Mouse (Mus musculus) heart, embryonic 15.5 days (tissue): Measurements from ENCODE around the gene Olfr822. TPM values are rescaled to one million over a fixed set of nuclear protein-coding genes. Genes with fewer than 3 reads are reported as not detected.
"Not testable (repeated sequence)": the region's sequence is repeated elsewhere in the genome, so short reads cannot be mapped to it uniquely, and the experiment has no call there.

ENCODE experiments used
- ATAC-seq: fragments of 200-750 bp; cut with Nextera tagmentation; replicated peaks from 2 replicates; pipeline ENCODE4 v1.8.0; 2017; ENCODE audit warnings: low read depth, moderate TSS enrichment; ENCODE audit not compliant: insufficient number of reproducible peaks, insufficient read depth, low FRiP score
- H3K27ac ChIP-seq: fragments of 300-500 bp; sonication (generic); 2 replicates; pipeline ENCODE4 v1.5.1; 2015; ENCODE audit warnings: mild to moderate bottlenecking, inconsistent platforms
- H3K27me3 ChIP-seq: fragments of 300-500 bp; sonication (generic); 2 replicates; pipeline ENCODE4 v1.6.1; 2015; ENCODE audit warnings: inconsistent platforms
- H3K36me3 ChIP-seq: fragments of 300-500 bp; sonication (generic); 2 replicates; pipeline ENCODE4 v1.6.1; 2015; ENCODE audit warnings: mild to moderate bottlenecking, inconsistent platforms
- H3K4me1 ChIP-seq: fragments of 300-500 bp; sonication (generic); replicated peaks from 2 replicates; pipeline ENCODE4 v1.6.1; 2015; ENCODE audit warnings: inconsistent platforms
- H3K4me2 ChIP-seq: fragments of 300-500 bp; sonication (generic); 2 replicates; pipeline ENCODE4 v1.6.1; 2015; ENCODE audit warnings: inconsistent platforms, mild to moderate bottlenecking, moderate library complexity
- H3K4me3 ChIP-seq: fragments of 300-500 bp; sonication (generic); 2 replicates; pipeline ENCODE4 v1.5.1; 2015; ENCODE audit warnings: mild to moderate bottlenecking, inconsistent platforms
- H3K9ac ChIP-seq: fragments of 300-500 bp; sonication (generic); 2 replicates; pipeline ENCODE4 v1.6.1; 2015; ENCODE audit warnings: mild to moderate bottlenecking, inconsistent platforms
- H3K9me3 ChIP-seq: fragments of 300-500 bp; sonication (generic); replicated peaks from 2 replicates; pipeline ENCODE4 v1.6.1; 2016; ENCODE audit warnings: inconsistent platforms
- WGBS: fragments of 180-500 bp; shearing (Covaris S2); methylation state at CpG from one replicate; pipeline ENCODE4 v1.1.7; 2015; ENCODE audit warnings: mixed read lengths; 5-methylcytosine and 5-hydroxymethylcytosine counted together
- polyA plus RNA-seq: library from polyadenylated mRNA; unstranded; fragments of >200 nt; fragmentation: Nextera tagmentation; extraction: Ambion mirVana; gene quantifications from 2 replicates; pipeline ENCODE4 v1.2.1, GENCODE M21; 2015

The Olfr822 gene
- polyA plus RNA-seq = not detected in 2 replicates

GRCm38 (mm10) chr10:130070910-130071309 lies at the start of gene Olfr822:
Gene Olfr822 (plus strand): TSS chr10:130071210.
- ATAC-seq = no peak
- no peaks in the 10 kb centered on the region for H3K4me1 ChIP-seq
- H3K9me3 ChIP-seq = no peaks in the 10 kb centered on the region
- H3K4me2 ChIP-seq = no peak within 1 kb of the TSS
- H3K27ac ChIP-seq = no peak within 1 kb of the TSS
- H3K27me3 ChIP-seq = no peaks in the 10 kb centered on the region
- no peak within 1 kb of the TSS for H3K4me3 ChIP-seq
- no peaks in the 10 kb centered on the region for H3K36me3 ChIP-seq
- no peak within 1 kb of the TSS for H3K9ac ChIP-seq

DNA sequence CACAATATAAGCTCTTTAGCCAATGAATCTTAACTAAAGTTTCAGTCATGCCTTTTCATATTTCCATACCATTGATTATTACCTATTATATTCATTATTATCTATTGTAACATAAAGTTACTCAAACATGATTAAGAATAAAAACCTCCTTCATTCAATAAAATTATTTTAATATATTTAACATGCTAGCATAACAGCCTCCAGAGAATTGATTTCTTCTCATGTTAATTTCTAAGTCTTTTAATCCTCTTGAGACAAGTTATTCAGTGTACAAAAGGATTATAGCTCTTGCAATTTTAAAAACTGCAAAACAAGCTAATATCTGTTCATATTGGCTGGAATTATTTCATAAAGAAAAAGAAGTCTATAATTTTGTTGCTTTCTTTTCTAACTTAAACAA lies 41.0 kb upstream of the Olfr822 start, which contains the start of gene Olfr821:
Gene Olfr821 (plus strand): TSS at position 301 of the 400 bp plus-strand sequence.
- no peak for ATAC-seq

GRCm38 (mm10) chr10:130037096-130037495 lies 33.9 kb upstream of the Olfr822 start:
- 62% methylated on average over 6 of the region's 6 CpGs for WGBS

More for the DNA sequence above, 41.0 kb upstream of the Olfr822 start, which contains the start of gene Olfr821:
- H3K9me3 ChIP-seq = no peaks in the 10 kb centered on the region
- H3K4me3 ChIP-seq = no peak within 1 kb of the TSS
- no peak within 1 kb of the TSS for H3K9ac ChIP-seq
- no peaks in the 10 kb centered on the region for H3K36me3 ChIP-seq
- H3K4me2 ChIP-seq = no peak within 1 kb of the TSS
- no peaks in the 10 kb centered on the region for H3K4me1 ChIP-seq
- no peak within 1 kb of the TSS for H3K27ac ChIP-seq
- H3K27me3 ChIP-seq = no peaks in the 10 kb centered on the region

GRCm38 (mm10) chr10:130092838-130093440 lies 21.9 kb downstream of the Olfr822 start:
- Histone ChIP-seq H3K9ac (no peak overlapping the region), H3K4me1 (no peaks in the 10 kb centered on the region), H3K4me2 (no peak overlapping the region), H3K27ac (no peak overlapping the region), H3K36me3 (no peaks in the 10 kb centered on the region), H3K4me3 (no peak overlapping the region), H3K9me3 (no peaks in the 10 kb centered on the region), H3K27me3 (no peaks in the 10 kb centered on the region)
- ATAC-seq = no peak
- WGBS = 12% methylated on average over 5 of the region's 5 CpGs

More at GRCm38 (mm10) chr10:130037096-130037495, 33.9 kb upstream of the Olfr822 start:
- H3K27me3 ChIP-seq = no peaks in the 10 kb centered on the region
- no peaks in the 10 kb centered on the region for H3K4me1 ChIP-seq
- no peak overlapping the region for H3K27ac ChIP-seq
- H3K9ac ChIP-seq = no peak overlapping the region
- H3K4me2 ChIP-seq = no peak overlapping the region
- no peaks in the 10 kb centered on the region for H3K9me3 ChIP-seq
- ATAC-seq = no peak
- no peak overlapping the region for H3K4me3 ChIP-seq
- H3K36me3 ChIP-seq = no peaks in the 10 kb centered on the region

DNA sequence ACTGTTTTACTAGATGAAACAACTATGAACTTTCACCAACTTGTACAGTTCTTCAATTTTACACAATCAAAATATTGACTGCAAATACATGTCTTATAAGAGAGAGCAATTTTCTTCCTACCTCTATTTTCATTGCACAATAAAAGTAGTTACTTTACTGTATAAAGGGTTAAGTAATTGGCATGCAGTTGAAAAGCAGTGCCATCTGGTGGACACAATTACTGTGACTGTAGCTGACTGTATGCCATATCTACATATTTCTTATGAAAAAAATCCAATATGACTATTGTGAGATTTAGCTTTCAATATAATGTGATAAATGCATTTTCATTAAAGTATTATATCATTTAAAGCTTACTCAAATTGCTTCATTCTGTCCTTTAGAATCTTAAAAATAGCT lies 25.1 kb downstream of the Olfr822 start:
- Histone ChIP-seq H3K36me3 (no peaks in the 10 kb centered on the region), H3K4me3 (no peak overlapping the region), H3K9ac (no peak overlapping the region), H3K27ac (no peak overlapping the region), H3K4me2 (no peak overlapping the region), H3K27me3 (no peaks in the 10 kb centered on the region), H3K9me3 (no peaks in the 10 kb centered on the region), H3K4me1 (no peaks in the 10 kb centered on the region)
- no peak for ATAC-seq

DNA sequence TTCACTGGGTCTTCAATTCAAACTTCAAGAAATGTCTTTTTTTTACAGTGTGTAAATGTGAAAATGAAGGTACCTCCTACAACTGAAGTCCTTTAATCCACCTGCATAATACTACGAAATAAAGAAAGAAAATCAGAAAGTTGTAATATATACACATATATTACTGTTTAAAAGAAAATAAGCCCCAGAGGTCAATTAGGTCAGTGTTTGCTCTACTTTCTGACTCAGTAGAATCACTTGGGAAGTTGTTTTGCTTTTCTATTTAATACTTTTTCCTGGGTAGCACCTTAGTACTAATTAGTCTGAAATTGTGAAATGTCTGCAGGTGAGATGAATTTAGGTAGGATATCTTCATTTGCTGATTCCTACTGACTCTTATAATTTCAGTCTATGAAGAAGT lies 44.3 kb downstream of the Olfr822 start, which contains the start of gene Olfr823:
Gene Olfr823 (minus strand): TSS at position 101 of the 400 bp plus-strand sequence.
- H3K9me3 ChIP-seq, H3K9ac ChIP-seq, H3K4me1 ChIP-seq, H3K27me3 ChIP-seq, ATAC-seq, H3K4me2 ChIP-seq, H3K4me3 ChIP-seq, H3K36me3 ChIP-seq, H3K27ac ChIP-seq: not testable (repeated sequence)
- WGBS = 92% methylated on average over 1 of the region's 1 CpGs

- not testable (repeated sequence) for H3K27ac ChIP-seq, H3K4me3 ChIP-seq, H3K4me2 ChIP-seq, H3K4me1 ChIP-seq, H3K27me3 ChIP-seq, H3K36me3 ChIP-seq, ATAC-seq, H3K9ac ChIP-seq, H3K9me3 ChIP-seq
- 61% methylated on average over 3 of the region's 3 CpGs for WGBS
These were observed 45.0 kb downstream of the Olfr822 start for GRCm38 (mm10) chr10:130116045-130116444.

Other genes starting within 250 kb of the Olfr822 start
- gene Olfr812, start 225.1 kb upstream of the Olfr822 start, polyA plus RNA-seq = not detected in 2 replicates
- gene Olfr813, start 215.8 kb upstream of the Olfr822 start, polyA plus RNA-seq = not detected in 2 replicates
- not detected in 2 replicates for gene Olfr814, start 191.4 kb upstream of the Olfr822 start, polyA plus RNA-seq
- not detected in 2 replicates for gene Olfr815, start 165.3 kb upstream of the Olfr822 start, polyA plus RNA-seq
- not detected in 2 replicates for gene Olfr816, start 155.6 kb upstream of the Olfr822 start, polyA plus RNA-seq
- not detected in 2 replicates for gene Olfr818, start 122.1 kb upstream of the Olfr822 start, polyA plus RNA-seq
- not detected in 2 replicates for gene Olfr819, start 103.9 kb upstream of the Olfr822 start, polyA plus RNA-seq
- gene Olfr247, start 95.1 kb upstream of the Olfr822 start, polyA plus RNA-seq = not detected in 2 replicates
- gene Gm10310, start 86.1 kb upstream of the Olfr822 start, polyA plus RNA-seq = not detected in 2 replicates
- not detected in 2 replicates for gene Olfr820, start 58.6 kb upstream of the Olfr822 start, polyA plus RNA-seq
- not detected in 2 replicates for gene Olfr821, start 40.9 kb upstream of the Olfr822 start, polyA plus RNA-seq
- not detected in 2 replicates for gene Olfr823, start 44.2 kb downstream of the Olfr822 start, polyA plus RNA-seq
- gene Olfr824, start 58.8 kb downstream of the Olfr822 start, polyA plus RNA-seq = not detected in 2 replicates
- not detected in 2 replicates for gene Olfr825, start 95.6 kb downstream of the Olfr822 start, polyA plus RNA-seq
- not detected in 2 replicates for gene Olfr826, start 113.0 kb downstream of the Olfr822 start, polyA plus RNA-seq
- not detected in 2 replicates for gene Olfr827, start 143.2 kb downstream of the Olfr822 start, polyA plus RNA-seq
- not detected in 2 replicates for gene Neurod4, start 209.0 kb downstream of the Olfr822 start, polyA plus RNA-seq